Mouse (Mus musculus): ENCODE measurements around the gene Cd63.

- TF ChIP-seq CTCF (IDR thresholded peaks at IDR 0.05; ENCODE audit: control insufficient read depth, insufficient read depth, insufficient read length), result no peak
- no peak for TF ChIP-seq USF1 (IDR thresholded peaks at IDR 0.05; ENCODE audit: low read depth)
- no peak for TF ChIP-seq MAX (IDR thresholded peaks at IDR 0.05)
Observed at GRCm38 (mm10) chr10:128929638-128930378, 29.0 kb downstream of the Cd63 start.
